Mouse (Mus musculus) kidney, adult 18-20 months (tissue): ENCODE measurements at regions not wholly inside any gene's neighbourhood (a gene's known extent, or its start where the extent isn't known, plus 50 kb on each side); places are given as distances from the start of the nearest gene placed in this dataset.

Source experiments
- DNase-seq: peaks from one replicate; pipeline ENCODE4 v3.0.0; 2021

DNA sequence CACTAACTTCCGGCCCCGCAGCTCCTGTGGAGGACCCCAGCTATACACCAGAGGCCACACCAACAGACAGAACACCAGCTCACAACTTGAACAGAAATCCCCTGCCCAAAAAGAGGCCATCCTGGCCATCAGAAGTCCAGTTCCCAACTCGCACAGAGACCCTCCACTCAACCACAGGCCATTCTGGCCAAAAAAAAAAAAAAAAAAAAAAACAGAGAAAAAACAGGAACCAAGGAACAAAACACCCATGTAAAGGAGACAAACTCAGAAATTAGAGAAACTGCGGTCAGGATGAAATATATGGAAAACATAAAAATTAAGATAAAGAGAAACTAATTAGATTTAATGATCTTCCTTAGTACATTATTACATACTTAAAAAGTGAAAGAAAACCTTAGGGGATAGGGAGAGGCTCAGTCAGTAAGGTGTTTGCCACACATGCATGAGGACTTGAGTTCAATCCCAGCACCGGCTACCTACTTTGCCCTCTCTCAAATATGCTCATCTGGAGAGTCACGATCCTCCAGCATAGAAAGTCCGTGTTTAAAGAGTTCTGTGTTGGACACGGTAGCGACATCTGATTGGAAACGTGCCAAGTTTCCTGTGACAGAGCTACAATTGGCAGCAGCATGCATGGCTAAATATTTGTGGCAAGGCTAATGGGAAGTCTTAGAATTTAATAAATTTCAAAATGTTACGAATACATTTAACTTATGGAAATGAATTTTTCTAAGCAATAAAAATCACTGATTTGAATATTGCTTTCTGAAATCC is 51.9 kb upstream of the Pde7b start:
- DNase-seq, result no peak

DNA sequence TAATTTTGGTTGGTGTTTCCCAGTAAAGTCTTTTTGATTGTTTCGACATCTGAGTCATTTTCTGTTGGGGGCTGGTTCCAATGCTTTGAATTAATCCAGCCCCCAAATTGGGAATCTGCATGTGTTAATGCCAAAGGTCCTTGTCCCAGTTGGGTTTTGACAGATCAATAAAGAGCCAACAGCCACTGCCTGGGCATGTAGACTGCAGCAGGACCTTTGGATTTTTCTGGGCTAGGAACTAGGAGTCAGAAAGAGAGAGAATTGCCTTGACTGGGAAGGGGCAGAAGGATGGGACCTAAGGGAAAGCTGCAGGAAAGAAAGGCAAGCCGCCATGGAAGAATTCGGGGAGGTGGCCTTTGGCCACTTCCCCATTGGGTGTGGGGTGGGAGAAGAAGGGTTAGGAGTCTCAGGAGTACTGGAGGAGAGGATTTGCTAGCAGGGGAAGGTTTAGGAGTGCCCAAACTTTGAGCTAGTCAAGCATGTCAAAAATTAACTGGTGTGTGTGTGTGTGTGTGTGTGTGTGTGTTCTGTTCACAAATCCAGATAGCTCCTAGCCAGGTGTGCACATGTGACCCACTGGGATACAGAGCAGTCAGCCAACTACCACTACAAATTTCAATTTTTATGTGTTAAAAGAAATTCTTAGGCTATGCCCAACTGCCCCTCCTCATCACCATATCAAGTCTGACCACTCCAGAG is 51.0 kb upstream of the Pde7b start:
- no peak for DNase-seq
